Mouse (Mus musculus) heart, embryonic 11.5 days (tissue): ENCODE results near the gene Clec4e. TPM values are rescaled to one million over a fixed set of nuclear protein-coding genes. Genes with fewer than 3 reads are reported as not detected.

Source experiments
- ATAC-seq: fragments of 200-750 bp; cut with Nextera tagmentation; replicated peaks from 2 replicates; pipeline ENCODE4 v1.8.0; 2017; ENCODE audit warnings: moderate library complexity; ENCODE audit not compliant: insufficient number of reproducible peaks, low FRiP score, low TSS enrichment
- H3K27ac ChIP-seq: fragments of 300-500 bp; sonication (generic); 2 replicates; pipeline ENCODE4 v1.5.1; 2014; ENCODE audit warnings: mild to moderate bottlenecking, low read depth, low read length
- H3K27me3 ChIP-seq: fragments of 300-500 bp; sonication (generic); 2 replicates; pipeline ENCODE4 v1.6.1; 2014; ENCODE audit warnings: mild to moderate bottlenecking, low read length, mixed read lengths; ENCODE audit not compliant: control insufficient read depth, insufficient read depth
- H3K36me3 ChIP-seq: fragments of 300-500 bp; sonication (generic); 2 replicates; pipeline ENCODE4 v1.6.1; 2014; ENCODE audit warnings: mild to moderate bottlenecking, low read length, moderate library complexity, mixed read lengths; ENCODE audit not compliant: control insufficient read depth, insufficient read depth
- H3K4me1 ChIP-seq: fragments of 300-500 bp; sonication (generic); 2 replicates; pipeline ENCODE4 v1.6.1; 2014; ENCODE audit warnings: low read length; ENCODE audit not compliant: control insufficient read depth, insufficient read depth
- H3K4me2 ChIP-seq: fragments of 300-500 bp; sonication (generic); 2 replicates; pipeline ENCODE4 v1.6.1; 2014; ENCODE audit warnings: mild to moderate bottlenecking, moderate library complexity
- H3K4me3 ChIP-seq: fragments of 300-500 bp; sonication (generic); 2 replicates; pipeline ENCODE4 v1.5.1; 2014; ENCODE audit warnings: low read depth, low read length
- H3K9ac ChIP-seq: fragments of 300-500 bp; sonication (generic); 2 replicates; pipeline ENCODE4 v1.6.1; 2014; ENCODE audit warnings: mild to moderate bottlenecking, low read depth, low read length, moderate library complexity
- H3K9me3 ChIP-seq: fragments of 300-500 bp; sonication (generic); replicated peaks from 2 replicates; pipeline ENCODE4 v1.6.1; 2016; ENCODE audit warnings: low read length; ENCODE audit not compliant: control insufficient read depth
- WGBS: fragments of 180-500 bp; shearing (Covaris S2); extraction: QIAGEN DNeasy Blood & Tissue Kit; methylation state at CpG from one replicate; pipeline ENCODE4 v1.1.7; 2014; ENCODE audit not compliant: insufficient replicate concordance; 5-methylcytosine and 5-hydroxymethylcytosine counted together
- polyA plus RNA-seq: library from polyadenylated mRNA; unstranded; fragments of >200 nt; fragmentation: Nextera tagmentation; extraction: Ambion mirVana; gene quantifications from 2 replicates; pipeline ENCODE4 v1.2.1, GENCODE M21; 2014

Gene Clec4e
- polyA plus RNA-seq, 1 experiment from 2014 or later: not detected

GRCm38 (mm10) chr6:123279443-123279842 is 10.2 kb downstream of the Clec4e start:
- H3K9me3 ChIP-seq: no peaks in the 10 kb centered on the region
- no peak overlapping the region for H3K27ac ChIP-seq
- H3K36me3 ChIP-seq: no peaks in the 10 kb centered on the region
- H3K4me1 ChIP-seq: no peaks in the 10 kb centered on the region
- no peak overlapping the region for H3K4me2 ChIP-seq
- no peak overlapping the region for H3K9ac ChIP-seq
- H3K27me3 ChIP-seq: no peaks in the 10 kb centered on the region
- no peak overlapping the region for H3K4me3 ChIP-seq
- 78% methylated on average over 2 of the region's 2 CpGs for WGBS
- ATAC-seq: no peak

- H3K4me1 ChIP-seq: no peaks in the 10 kb centered on the region
- H3K9me3 ChIP-seq: 0 out of 2 replicates have a peak, but pooled peaks cover 2% of the 10 kb centered on the region
- H3K36me3 ChIP-seq: no peaks in the 10 kb centered on the region
- no peak overlapping the region for H3K4me3 ChIP-seq
- H3K9ac ChIP-seq: no peak overlapping the region
- no peaks in the 10 kb centered on the region for H3K27me3 ChIP-seq
- WGBS: 81% methylated on average over 5 of the region's 5 CpGs
- no peak overlapping the region for H3K27ac ChIP-seq
- no peak overlapping the region for H3K4me2 ChIP-seq
- no peak for ATAC-seq
These were observed 22.7 kb downstream of the Clec4e start for GRCm38 (mm10) chr6:123266945-123267344.

GRCm38 (mm10) chr6:123265809-123266208 is 23.9 kb downstream of the Clec4e start:
- Histone ChIP-seq H3K4me3 (no peak overlapping the region), H3K9ac (no peak overlapping the region), H3K4me2 (no peak overlapping the region), H3K9me3 (0 out of 2 replicates have a peak, but pooled peaks cover 2% of the 10 kb centered on the region), H3K27ac (no peak overlapping the region), H3K4me1 (no peaks in the 10 kb centered on the region), H3K27me3 (no peaks in the 10 kb centered on the region), H3K36me3 (no peaks in the 10 kb centered on the region)
- ATAC-seq: no peak
- WGBS: 80% methylated on average over 4 of the region's 4 CpGs

GRCm38 (mm10) chr6:123264194-123264593 is 25.5 kb downstream of the Clec4e start:
- 74% methylated on average over 3 of the region's 3 CpGs for WGBS
- no peak overlapping the region for H3K27ac ChIP-seq
- no peaks in the 10 kb centered on the region for H3K4me1 ChIP-seq
- H3K9ac ChIP-seq: no peak overlapping the region
- H3K9me3 ChIP-seq: 0 out of 2 replicates have a peak, but pooled peaks cover 2% of the 10 kb centered on the region
- H3K4me3 ChIP-seq: no peak overlapping the region
- no peaks in the 10 kb centered on the region for H3K36me3 ChIP-seq
- no peak for ATAC-seq
- H3K27me3 ChIP-seq: no peaks in the 10 kb centered on the region
- no peak overlapping the region for H3K4me2 ChIP-seq

- H3K4me1 ChIP-seq: no peaks in the 10 kb centered on the region
- H3K4me2 ChIP-seq: no peak within 1 kb of the TSS
- no peak for ATAC-seq
- H3K4me3 ChIP-seq: no peak within 1 kb of the TSS
- H3K27ac ChIP-seq: no peak within 1 kb of the TSS
- no peaks in the 10 kb centered on the region for H3K9me3 ChIP-seq
- 63% methylated on average over 4 of the region's 4 CpGs for WGBS
- no peaks in the 10 kb centered on the region for H3K36me3 ChIP-seq
- no peaks in the 10 kb centered on the region for H3K27me3 ChIP-seq
- no peak within 1 kb of the TSS for H3K9ac ChIP-seq
These were observed 28.0 kb downstream of the Clec4e start, which contains the start of gene Clec4d for GRCm38 (mm10) chr6:123261555-123262161. TSS of gene Clec4d (plus strand) at chr6:123262111.

- H3K9me3 ChIP-seq: no peaks in the 10 kb centered on the region
- WGBS: 71% methylated on average over 1 of the region's 1 CpGs
- no peak overlapping the region for H3K4me3 ChIP-seq
- H3K4me2 ChIP-seq: no peak overlapping the region
- no peak for ATAC-seq
- H3K27me3 ChIP-seq: no peaks in the 10 kb centered on the region
- no peaks in the 10 kb centered on the region for H3K36me3 ChIP-seq
- no peaks in the 10 kb centered on the region for H3K4me1 ChIP-seq
- H3K9ac ChIP-seq: no peak overlapping the region
- no peak overlapping the region for H3K27ac ChIP-seq
These were observed 28.8 kb downstream of the Clec4e start for GRCm38 (mm10) chr6:123260868-123261267.

- no peak overlapping the region for H3K9ac ChIP-seq
- H3K27me3 ChIP-seq: no peaks in the 10 kb centered on the region
- no peaks in the 10 kb centered on the region for H3K4me1 ChIP-seq
- 72% methylated on average over 4 of the region's 4 CpGs for WGBS
- H3K9me3 ChIP-seq: no peaks in the 10 kb centered on the region
- no peak overlapping the region for H3K4me3 ChIP-seq
- H3K27ac ChIP-seq: no peak overlapping the region
- H3K36me3 ChIP-seq: no peaks in the 10 kb centered on the region
- no peak overlapping the region for H3K4me2 ChIP-seq
- no peak for ATAC-seq
These were observed 29.6 kb downstream of the Clec4e start for GRCm38 (mm10) chr6:123259889-123260603.

GRCm38 (mm10) chr6:123258946-123259345 is 30.7 kb downstream of the Clec4e start:
- Histone ChIP-seq H3K36me3 (no peaks in the 10 kb centered on the region), H3K9me3 (no peaks in the 10 kb centered on the region), H3K9ac (no peak overlapping the region), H3K27me3 (no peaks in the 10 kb centered on the region), H3K4me3 (no peak overlapping the region), H3K27ac (no peak overlapping the region), H3K4me2 (no peak overlapping the region), H3K4me1 (no peaks in the 10 kb centered on the region)
- WGBS: 67% methylated on average over 3 of the region's 3 CpGs
- ATAC-seq: no peak

- ATAC-seq: no peak
- no peak overlapping the region for H3K4me3 ChIP-seq
- H3K9ac ChIP-seq: no peak overlapping the region
- no peaks in the 10 kb centered on the region for H3K36me3 ChIP-seq
- H3K27me3 ChIP-seq: no peaks in the 10 kb centered on the region
- no peaks in the 10 kb centered on the region for H3K9me3 ChIP-seq
- H3K27ac ChIP-seq: no peak overlapping the region
- H3K4me1 ChIP-seq: no peaks in the 10 kb centered on the region
- H3K4me2 ChIP-seq: no peak overlapping the region
These were observed 36.9 kb downstream of the Clec4e start for GRCm38 (mm10) chr6:123252735-123253134.
